16 mouse cellular contexts compared by ENCODE assay signal in the genomic region with DNA sequence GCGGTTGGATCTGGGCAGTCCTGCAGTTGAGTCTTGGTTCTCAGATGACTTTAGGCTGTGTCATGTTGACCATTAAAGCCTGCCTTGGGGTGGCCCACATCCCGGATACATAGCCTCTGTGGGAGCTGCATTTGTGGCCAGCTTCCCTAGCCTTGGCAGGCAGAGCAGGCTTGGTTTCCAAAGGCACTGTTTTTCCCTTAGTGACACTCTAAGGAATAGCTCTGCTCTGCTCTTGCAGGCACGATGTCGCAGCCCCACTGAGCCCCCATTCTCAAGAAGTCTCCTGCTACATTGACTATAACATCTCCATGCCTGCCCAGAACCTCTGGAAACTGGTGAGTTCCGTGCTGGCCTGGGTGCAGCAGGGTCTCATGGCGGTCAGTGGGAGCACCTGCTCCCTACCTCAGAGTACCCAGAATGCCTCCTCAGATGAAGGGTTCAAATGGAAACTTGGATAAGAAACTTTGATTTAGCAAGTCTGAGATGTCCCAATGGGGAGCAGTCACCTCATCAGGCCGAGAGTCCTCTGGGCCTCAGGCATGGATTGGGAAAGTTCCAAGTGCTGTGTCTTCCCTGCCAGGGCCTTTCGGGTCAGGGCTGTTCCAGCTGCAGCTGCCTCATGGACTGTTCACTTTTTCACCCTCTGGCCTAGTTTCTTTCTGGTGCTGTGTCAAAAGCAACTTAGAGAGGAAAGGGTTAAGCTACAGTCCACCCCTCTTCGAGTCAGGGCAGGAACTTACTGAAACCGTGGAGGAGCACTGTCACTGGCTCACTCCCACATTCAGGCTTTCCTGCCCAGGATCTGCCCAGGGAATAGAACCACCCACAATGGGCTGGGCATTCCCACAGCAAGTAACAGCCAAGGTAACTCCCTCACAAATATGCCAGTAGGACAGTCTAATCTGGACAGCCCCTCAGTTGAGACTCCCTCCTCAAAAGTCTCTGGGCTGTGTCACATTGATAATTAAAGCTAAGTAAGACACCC. TPM values are rescaled to one million over a fixed set of nuclear protein-coding genes. Genes with fewer than 3 reads are reported as not detected.
A peak's percentile ranks its signal among the peaks of the same experiment; 100 is the strongest.
DNase-seq lines count a peak whose midpoint lies in the region; ATAC-seq and TF ChIP-seq lines count a peak whose summit lies in the region.
"Had no signal": no experiment of that assay in that cellular context is flagged by ENCODE, and none has a peak within 500 bp of the region (broad histone marks: within the 10 kb centered on the region; RNA-seq: fewer than 3 reads in every experiment).

No protein-coding gene starts in this region.

- H3K27ac ChIP-seq in heart, adult 2 months = no peak overlapping the region
- peak overlapping the region; percentile 59 for H3K27ac ChIP-seq in lung, postnatal 0 days (ENCODE audit: low read length)
- H3K27ac ChIP-seq: layer of hippocampus, adult 2 months; limb, embryonic 15.5 days; lung, embryonic 15.5 days; midbrain, embryonic 13.5 days; neural tube, embryonic 12.5 days; stomach, embryonic 15.5 days had no signal

- no peaks in the 10 kb centered on the region for H3K27me3 ChIP-seq in heart, adult 2 months (ENCODE audit: control insufficient read depth, insufficient read depth, low read length)
- no peaks in the 10 kb centered on the region for H3K27me3 ChIP-seq in lung, postnatal 0 days (replicated peaks; ENCODE audit: insufficient read depth, low read length)
- H3K27me3 ChIP-seq: limb, embryonic 15.5 days; lung, embryonic 15.5 days; midbrain, embryonic 13.5 days; neural tube, embryonic 12.5 days; stomach, embryonic 15.5 days had no signal

- no peak overlapping the region for H3K4me2 ChIP-seq in lung, postnatal 0 days (replicated peaks; ENCODE audit: low read depth, low read length)
- H3K4me2 ChIP-seq: limb, embryonic 15.5 days; lung, embryonic 15.5 days; midbrain, embryonic 13.5 days; neural tube, embryonic 12.5 days; stomach, embryonic 15.5 days had no signal

- peak; percentile 43 to 48 for DNase-seq in heart, adult 2 months
- no peak for DNase-seq in heart, adult 11 months
- peak; percentile 99 for DNase-seq in adipocyte (ENCODE audit: low spot score)
- peak; percentile 67 for DNase-seq in fat pad, adult 2 months (ENCODE audit: extremely low read depth, low read depth, low spot score)
- peak; percentile 87 for DNase-seq in lung, postnatal 0 days (ENCODE audit: low spot score)
- DNase-seq in thymus, postnatal 10 days (ENCODE audit: low spot score in 2 of 2) = no peak
- DNase-seq in natural killer cell, adult 2 months (ENCODE audit: low spot score in 2 of 2) = no peak
- DNase-seq: heart, postnatal 4 days had no signal

- WGBS in heart, adult 2 months = 69% methylated on average over 10 of the region's 10 CpGs
- WGBS in lung, postnatal 0 days = 62% methylated on average over 10 of the region's 10 CpGs

- ATAC-seq in lung, postnatal 0 days = peak; percentile 75
- no peak for ATAC-seq in erythroid progenitor cell, adult 5-6 weeks (replicated peaks; ENCODE audit: low FRiP score, poor library complexity, severe bottlenecking)
- ATAC-seq: forebrain, embryonic 16.5 days; midbrain, embryonic 13.5 days had no signal

- no peak for TF ChIP-seq EP300 in heart, adult 2 months (IDR thresholded peaks at IDR 0.05; ENCODE audit: insufficient read depth, low read depth, low read length)
- TF ChIP-seq EP300 in lung, postnatal 0 days (IDR thresholded peaks at IDR 0.05) = peak; percentile 42; the same call in 1 of the 2 replicates

- H3K36me3 ChIP-seq in heart, adult 2 months (ENCODE audit: control insufficient read depth, insufficient read depth, low read length) = no peaks in the 10 kb centered on the region
- H3K36me3 ChIP-seq in lung, postnatal 0 days (ENCODE audit: insufficient read depth, low read length) = peaks cover 7% of the 10 kb centered on the region; the same call in 1 of the 2 replicates

- no peak overlapping the region for H3K4me3 ChIP-seq in heart, adult 2 months
- H3K4me3 ChIP-seq in lung, postnatal 0 days (ENCODE audit: low read depth, low read length) = no peak overlapping the region
- H3K4me3 ChIP-seq: layer of hippocampus, adult 2 months; limb, embryonic 15.5 days; lung, embryonic 15.5 days; midbrain, embryonic 13.5 days; neural tube, embryonic 12.5 days; stomach, embryonic 15.5 days had no signal

- no peaks in the 10 kb centered on the region for H3K9me3 ChIP-seq in lung, postnatal 0 days (ENCODE audit: low read length)
- H3K9me3 ChIP-seq: limb, embryonic 15.5 days; lung, embryonic 15.5 days; midbrain, embryonic 13.5 days; neural tube, embryonic 12.5 days; stomach, embryonic 15.5 days had no signal

- intact Hi-C loops in heart, adult 2 months (cut with DNase I) = no loop called here

- no peak for TF ChIP-seq POLR2A in heart, adult 2 months (IDR thresholded peaks at IDR 0.05; ENCODE audit: insufficient read depth, low read depth, low read length)

- TF ChIP-seq CTCF in heart, adult 2 months (IDR thresholded peaks at IDR 0.05) = no peak
- no peak for TF ChIP-seq CTCF in lung, postnatal 0 days (IDR thresholded peaks at IDR 0.05)

- H3K4me1 ChIP-seq in heart, adult 2 months (ENCODE audit: control insufficient read depth, insufficient read depth, low read length) = no peaks in the 10 kb centered on the region; the same call in 1 of the 2 replicates
- no peaks in the 10 kb centered on the region; the same call in 1 of the 2 replicates for H3K4me1 ChIP-seq in lung, postnatal 0 days (ENCODE audit: insufficient read depth, low read depth, low read length)
- H3K4me1 ChIP-seq: limb, embryonic 15.5 days; midbrain, embryonic 13.5 days; neural tube, embryonic 12.5 days had no signal

- H3K9ac ChIP-seq in heart, adult 2 months (ENCODE audit: low read depth, low read length) = no peak overlapping the region
- H3K9ac ChIP-seq in lung, postnatal 0 days (replicated peaks; ENCODE audit: low read depth) = no peak overlapping the region
- H3K9ac ChIP-seq: limb, embryonic 15.5 days; lung, embryonic 15.5 days; midbrain, embryonic 13.5 days; neural tube, embryonic 12.5 days; stomach, embryonic 15.5 days had no signal

- H3K79me2 ChIP-seq in heart, adult 2 months (replicated peaks; ENCODE audit: control insufficient read depth, insufficient read depth, low read length) = no peaks in the 10 kb centered on the region

RNA-seq across cellular contexts. Expression of gene Uck1, which starts 11.3 kb away (rescaled TPM):
- total RNA-seq in heart, adult 2 months (2021) = 10 to 100 TPM; 22.5 to 22.8 TPM
- 41.7 and 43.1 TPM in 2 replicates for polyA plus RNA-seq in heart, adult 2 months (2012; rRNA removed)
- 50.9 and 57.7 TPM in 2 replicates for polyA plus RNA-seq in lung, postnatal 0 days (2015; fragmentation: Nextera tagmentation; extraction: Ambion mirVana)
- total RNA-seq in erythroid progenitor cell, adult 5-6 weeks (2015; ENCODE audit: low replicate concordance) = 7.5 and 11.5 TPM in 2 replicates
- 20.4 and 20.9 TPM in 2 replicates for total RNA-seq in erythroid progenitor cell, adult 5-6 weeks (2017; ENCODE audit: low replicate concordance)

RNA-seq across cellular contexts. Expression of gene Pomt1, which starts 12.3 kb away (rescaled TPM):
- 10 to 100 TPM; 13.1 to 16.9 TPM for total RNA-seq in heart, adult 2 months (2021)
- 17.7 and 19.7 TPM in 2 replicates for polyA plus RNA-seq in heart, adult 2 months (2012; rRNA removed)
- 9.2 TPM in 2 replicates for polyA plus RNA-seq in lung, postnatal 0 days (2015; fragmentation: Nextera tagmentation; extraction: Ambion mirVana)
- 14.1 and 23.1 TPM in 2 replicates for total RNA-seq in erythroid progenitor cell, adult 5-6 weeks (2015; ENCODE audit: low replicate concordance)
- 18.0 and 36.3 TPM in 2 replicates for total RNA-seq in erythroid progenitor cell, adult 5-6 weeks (2017; ENCODE audit: low replicate concordance)

RNA-seq across cellular contexts. Expression of gene Golga2, which starts 38.5 kb away (rescaled TPM):
- 10 to 100 TPM; 69.8 to 79.9 TPM for total RNA-seq in heart, adult 2 months (2021)
- 34.5 and 44.0 TPM in 2 replicates for polyA plus RNA-seq in heart, adult 2 months (2012; rRNA removed)
- polyA plus RNA-seq in lung, postnatal 0 days (2015; fragmentation: Nextera tagmentation; extraction: Ambion mirVana) = 20.0 and 21.9 TPM in 2 replicates
- 32.7 and 43.2 TPM in 2 replicates for total RNA-seq in erythroid progenitor cell, adult 5-6 weeks (2015; ENCODE audit: low replicate concordance)
- total RNA-seq in erythroid progenitor cell, adult 5-6 weeks (2017; ENCODE audit: low replicate concordance) = 39.0 and 62.4 TPM in 2 replicates

RNA-seq across cellular contexts. Expression of gene Swi5, which starts 39.2 kb away (rescaled TPM):
- total RNA-seq in heart, adult 2 months (2021) = 100 to 1,000 TPM; 205 to 233 TPM
- 173 and 223 TPM in 2 replicates for polyA plus RNA-seq in heart, adult 2 months (2012; rRNA removed)
- polyA plus RNA-seq in lung, postnatal 0 days (2015; fragmentation: Nextera tagmentation; extraction: Ambion mirVana) = 290 and 299 TPM in 2 replicates
- total RNA-seq in erythroid progenitor cell, adult 5-6 weeks (2015; ENCODE audit: low replicate concordance) = 49.4 and 68.7 TPM in 2 replicates
- 77.7 and 95.8 TPM in 2 replicates for total RNA-seq in erythroid progenitor cell, adult 5-6 weeks (2017; ENCODE audit: low replicate concordance)

Comparison
In these comparisons a context has a peak if more than half of its experiments do, and no peak if none do; other contexts are left out.
1. DNase-seq: peak in heart, adult 2 months (2 of 2), adipocyte (single experiment), fat pad, adult 2 months (single experiment) and lung, postnatal 0 days (single experiment); none in heart, adult 11 months (single experiment), thymus, postnatal 10 days (0 of 2) and natural killer cell, adult 2 months (0 of 2).